Mouse (Mus musculus) mesoderm, embryonic 11.5 days (tissue): ENCODE measurements at regions not wholly inside any gene's neighbourhood (a gene's known extent, or its start where the extent isn't known, plus 50 kb on each side); places are given as distances from the start of the nearest gene placed in this dataset.
A peak's percentile ranks its signal among the peaks of the same experiment; 100 is the strongest.

Source experiments
- DNase-seq: peaks from one replicate; pipeline ENCODE4 v3.0.0-alpha.2; 2012; ENCODE audit warnings: low read depth, low spot score

GRCm38 (mm10) chr5:148454200-148454599 is 54.5 kb upstream of the Slc7a1 start:
- no peak for DNase-seq

DNA sequence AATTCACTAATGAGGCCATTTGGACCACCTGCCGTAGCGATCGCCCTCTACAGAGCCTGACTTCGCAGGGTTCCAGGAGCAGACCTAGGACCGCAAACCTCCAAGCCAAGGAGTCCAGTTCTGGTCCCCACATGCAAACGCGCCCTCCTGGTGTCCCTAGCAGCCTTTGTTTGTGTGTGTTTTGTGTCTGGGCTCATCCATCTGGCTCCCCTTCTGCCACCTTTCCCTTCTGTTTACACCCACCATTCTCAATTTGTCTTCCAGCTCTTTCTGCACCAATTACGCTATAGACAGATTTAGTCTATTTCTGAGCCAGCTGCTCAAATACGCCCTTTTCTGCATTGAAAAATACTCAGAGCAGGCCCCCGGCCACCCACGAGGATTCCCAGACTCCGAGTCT is 54.1 kb upstream of the Slc7a1 start:
- DNase-seq: peak; percentile 48

DNA sequence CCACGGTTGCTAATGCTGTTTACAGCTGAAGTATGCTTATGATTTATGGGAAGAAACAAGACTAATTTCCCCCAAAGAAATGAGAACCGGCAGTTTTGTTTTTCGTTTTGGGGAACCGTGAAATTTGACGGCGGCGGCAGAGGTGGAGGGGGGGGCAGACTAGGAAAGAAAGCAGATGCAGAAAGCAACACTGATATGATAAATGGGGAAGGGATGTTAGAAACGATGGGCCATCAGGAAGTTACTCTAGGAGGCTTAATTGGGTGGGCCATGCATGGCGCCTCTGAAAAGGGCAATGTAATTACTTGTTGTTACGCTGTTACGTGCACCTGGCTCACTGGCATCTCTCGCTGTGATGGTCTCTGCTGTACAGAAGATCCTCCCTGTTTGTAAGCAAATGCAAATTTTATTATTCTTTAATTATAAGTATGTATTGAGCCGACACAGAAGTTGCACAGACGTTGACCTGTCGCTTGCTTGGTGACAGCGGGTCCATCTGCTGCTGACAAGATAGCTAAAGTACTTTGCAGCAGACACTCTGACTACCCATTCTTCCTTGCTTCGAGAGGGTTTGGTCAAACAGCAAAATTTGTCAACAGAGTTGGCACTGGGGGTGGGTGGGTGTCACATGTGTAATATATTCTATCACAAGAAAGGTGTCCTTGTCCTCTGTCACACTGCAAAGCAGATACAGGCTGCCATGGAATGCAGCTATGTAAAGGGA is 53.4 kb upstream of the Slc7a1 start:
- no peak for DNase-seq

- peak; percentile 54 for DNase-seq
Observed at GRCm38 (mm10) chr5:148451811-148452210, 52.1 kb upstream of the Slc7a1 start.

GRCm38 (mm10) chr5:148450924-148451323 is 51.2 kb upstream of the Slc7a1 start:
- DNase-seq: peak; percentile 44
